Mouse (Mus musculus) embryonic facial prominence, embryonic 14.5 days (tissue): ENCODE measurements at regions not wholly inside any gene's neighbourhood (a gene's known extent, or its start where the extent isn't known, plus 50 kb on each side); places are given as distances from the start of the nearest gene placed in this dataset.

Experiments
- ATAC-seq: fragments of 200-750 bp; cut with Nextera tagmentation; 2 replicates; pipeline ENCODE4 v1.8.0; 2017; ENCODE audit warnings: low read depth, moderate number of reproducible peaks, moderate TSS enrichment
- DNase-seq: peaks from one replicate; pipeline ENCODE4 v3.0.0-alpha.2; 2015; ENCODE audit warnings: low spot score
- H3K27ac ChIP-seq: fragments of 300-500 bp; sonication (generic); replicated peaks from 2 replicates; pipeline ENCODE4 v1.5.1; 2014; ENCODE audit warnings: low read depth, mild to moderate bottlenecking, low read length, moderate library complexity
- H3K27me3 ChIP-seq: fragments of 300-500 bp; sonication (generic); replicated peaks from 2 replicates; pipeline ENCODE4 v1.6.1; 2014; ENCODE audit warnings: low read length; ENCODE audit not compliant: control insufficient read depth, insufficient read depth
- H3K36me3 ChIP-seq: fragments of 300-500 bp; sonication (generic); 2 replicates; pipeline ENCODE4 v1.6.1; 2014; ENCODE audit warnings: low read length, mixed read lengths; ENCODE audit not compliant: control insufficient read depth, insufficient read depth
- H3K4me1 ChIP-seq: fragments of 300-500 bp; sonication (generic); 2 replicates; pipeline ENCODE4 v1.6.1; 2014; ENCODE audit warnings: antibody characterized with exemption, low read length; ENCODE audit not compliant: control insufficient read depth, insufficient read depth
- H3K4me2 ChIP-seq: fragments of 300-500 bp; sonication (generic); 2 replicates; pipeline ENCODE4 v1.6.1; 2014; ENCODE audit warnings: low read depth, mild to moderate bottlenecking, low read length, moderate library complexity, mixed read lengths
- H3K4me3 ChIP-seq: fragments of 300-500 bp; sonication (generic); 2 replicates; pipeline ENCODE4 v1.5.1; 2014; ENCODE audit warnings: low read depth, mild to moderate bottlenecking, low read length
- H3K9ac ChIP-seq: fragments of 300-500 bp; sonication (generic); 2 replicates; pipeline ENCODE4 v1.6.1; 2014; ENCODE audit warnings: low read depth, mild to moderate bottlenecking, low read length, moderate library complexity, mixed read lengths
- H3K9me3 ChIP-seq: fragments of 300-500 bp; sonication (generic); 2 replicates; pipeline ENCODE4 v1.6.1; 2016; ENCODE audit warnings: low read length; ENCODE audit not compliant: control insufficient read depth
- WGBS: fragments of 180-500 bp; shearing (Covaris S2); extraction: QIAGEN DNeasy Blood & Tissue Kit; methylation state at CpG from one replicate; pipeline ENCODE4 v1.1.7; 2014; 5-methylcytosine and 5-hydroxymethylcytosine counted together

DNA sequence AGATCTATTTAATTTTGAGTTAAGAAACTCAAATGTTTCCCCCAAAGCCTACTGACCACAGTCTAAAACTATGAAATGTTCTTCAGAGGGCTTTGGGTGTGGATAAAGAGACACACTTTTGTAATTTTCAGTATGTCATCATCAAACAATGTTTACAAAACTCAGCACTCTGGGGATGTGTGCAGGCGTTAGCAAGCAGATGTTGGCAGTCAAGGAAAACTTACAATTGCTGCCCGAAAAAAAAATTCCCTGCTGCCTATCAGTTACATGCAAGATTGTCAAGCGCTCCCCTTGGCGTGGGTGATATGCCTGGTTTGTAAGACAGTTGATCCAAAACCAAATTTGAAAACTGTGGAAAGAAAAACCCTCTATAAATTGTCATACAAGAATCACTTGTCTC lies 154.6 kb upstream of the Fn1 start:
- ATAC-seq (no peak), DNase-seq (peak; percentile 83)
- Histone ChIP-seq H3K27ac (no peak overlapping the region; the same call in 1 of the 2 replicates), H3K4me3 (no peak overlapping the region), H3K9ac (no peak overlapping the region), H3K36me3 (no peaks in the 10 kb centered on the region), H3K27me3 (no peaks in the 10 kb centered on the region), H3K4me2 (no peak overlapping the region), H3K9me3 (no peaks in the 10 kb centered on the region), H3K4me1 (peaks cover 16% of the 10 kb centered on the region)
- WGBS = 20% methylated on average over 4 of the region's 4 CpGs

DNA sequence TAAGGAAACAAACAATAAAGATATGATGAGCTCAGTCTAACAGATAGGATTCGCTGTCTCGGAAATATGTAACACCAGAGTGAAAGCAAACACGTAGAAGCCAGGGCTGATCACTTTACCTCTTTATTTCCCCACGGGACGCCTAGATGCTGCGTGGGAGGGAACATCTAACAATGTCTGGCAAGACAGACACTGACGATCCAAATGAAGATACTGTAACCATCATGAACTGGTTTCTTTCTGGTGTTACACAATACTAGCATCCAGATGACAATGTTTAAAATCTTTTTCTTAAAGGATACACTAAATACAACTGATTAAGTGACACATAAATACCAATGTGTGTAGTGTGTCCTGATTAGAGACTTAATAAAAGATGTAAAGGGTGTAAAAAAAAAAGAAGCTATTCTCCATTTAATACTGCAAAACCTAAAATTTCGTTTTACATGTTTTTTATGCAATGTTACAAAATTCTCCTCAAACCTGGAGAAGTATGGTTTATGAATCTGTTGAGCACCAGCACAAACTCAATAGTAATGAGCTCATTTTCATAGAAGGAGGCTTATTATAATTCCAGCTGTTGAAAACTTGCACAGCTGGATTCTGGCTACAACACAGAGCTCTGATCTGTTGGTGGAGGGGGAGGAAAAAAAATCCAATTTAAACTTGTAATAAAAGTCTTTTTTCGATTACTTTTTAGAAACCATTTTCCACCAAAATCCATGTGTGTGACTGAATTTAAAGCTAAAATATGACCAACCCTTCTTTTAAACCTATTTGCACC lies 148.5 kb upstream of the Fn1 start:
- no peak overlapping the region for H3K4me2 ChIP-seq
- H3K9me3 ChIP-seq = no peaks in the 10 kb centered on the region
- no peak overlapping the region for H3K9ac ChIP-seq
- 46% methylated on average over 9 of the region's 9 CpGs for WGBS
- no peaks in the 10 kb centered on the region for H3K36me3 ChIP-seq
- DNase-seq (peak; percentile 42), ATAC-seq (no peak)
- H3K27ac ChIP-seq = no peak overlapping the region
- H3K27me3 ChIP-seq = no peaks in the 10 kb centered on the region
- H3K4me3 ChIP-seq = no peak overlapping the region
- peaks cover 3% of the 10 kb centered on the region; the same call in 1 of the 2 replicates for H3K4me1 ChIP-seq

GRCm38 (mm10) chr1:71800581-71800980 lies 147.6 kb upstream of the Fn1 start:
- Histone ChIP-seq H3K4me2 (no peak overlapping the region), H3K27me3 (no peaks in the 10 kb centered on the region), H3K9me3 (no peaks in the 10 kb centered on the region), H3K4me3 (no peak overlapping the region), H3K4me1 (peaks cover 3% of the 10 kb centered on the region; the same call in 1 of the 2 replicates), H3K36me3 (no peaks in the 10 kb centered on the region), H3K27ac (no peak overlapping the region), H3K9ac (no peak overlapping the region)
- no peak for ATAC-seq
- DNase-seq = peak; percentile 68
- 36% methylated on average over 2 of the region's 2 CpGs for WGBS

- WGBS = 73% methylated on average over 9 of the region's 9 CpGs
- DNase-seq = no peak
- Histone ChIP-seq H3K9me3 (no peaks in the 10 kb centered on the region), H3K4me2 (no peak overlapping the region), H3K9ac (no peak overlapping the region), H3K4me3 (no peak overlapping the region), H3K27me3 (no peaks in the 10 kb centered on the region), H3K4me1 (peaks cover 3% of the 10 kb centered on the region; the same call in 1 of the 2 replicates), H3K27ac (no peak overlapping the region), H3K36me3 (no peaks in the 10 kb centered on the region)
- no peak for ATAC-seq
Observed at GRCm38 (mm10) chr1:71798636-71799035, 145.6 kb upstream of the Fn1 start.

- H3K4me3 ChIP-seq = no peak overlapping the region
- no peak for ATAC-seq
- H3K4me1 ChIP-seq = peaks cover 3% of the 10 kb centered on the region; the same call in 1 of the 2 replicates
- WGBS = 33% methylated on average over 1 of the region's 1 CpGs
- H3K27me3 ChIP-seq = no peaks in the 10 kb centered on the region
- H3K36me3 ChIP-seq = no peaks in the 10 kb centered on the region
- no peaks in the 10 kb centered on the region for H3K9me3 ChIP-seq
- peak; percentile 48 for DNase-seq
- no peak overlapping the region for H3K9ac ChIP-seq
- no peak overlapping the region for H3K27ac ChIP-seq
- no peak overlapping the region for H3K4me2 ChIP-seq
Observed at GRCm38 (mm10) chr1:71788408-71788807, 135.4 kb upstream of the Fn1 start.

GRCm38 (mm10) chr1:71784880-71785279 lies 131.9 kb upstream of the Fn1 start:
- 78% methylated on average over 2 of the region's 2 CpGs for whole genome bisulfite sequencing
- DNase-seq (no peak), ATAC-seq (no peak)
- Histone ChIP-seq H3K4me1 (peaks cover 3% of the 10 kb centered on the region; the same call in 1 of the 2 replicates), H3K9ac (no peak overlapping the region), H3K27me3 (no peaks in the 10 kb centered on the region), H3K4me2 (no peak overlapping the region), H3K27ac (no peak overlapping the region), H3K9me3 (no peaks in the 10 kb centered on the region), H3K36me3 (no peaks in the 10 kb centered on the region), H3K4me3 (no peak overlapping the region)

DNA sequence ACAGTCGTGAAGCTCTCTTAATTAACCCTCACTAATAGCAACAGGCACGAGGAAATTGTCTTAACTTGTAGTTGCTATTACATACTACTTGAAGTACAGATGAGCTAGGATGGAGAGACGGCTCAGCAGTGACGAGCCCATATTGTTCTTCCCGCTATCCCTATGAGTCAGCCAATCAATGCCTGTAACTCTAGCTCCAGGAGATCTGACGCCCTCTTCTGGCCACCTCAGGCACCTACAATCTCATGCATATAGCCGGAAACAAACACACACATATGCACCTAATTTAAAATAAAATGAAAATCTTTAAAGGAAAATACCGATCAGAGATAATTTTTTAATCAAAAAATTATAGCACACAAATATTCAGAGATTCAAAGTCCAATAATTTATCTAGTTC lies 125.3 kb upstream of the Fn1 start:
- H3K9me3 ChIP-seq = no peaks in the 10 kb centered on the region
- no peak overlapping the region for H3K27ac ChIP-seq
- H3K36me3 ChIP-seq = no peaks in the 10 kb centered on the region
- H3K27me3 ChIP-seq = no peaks in the 10 kb centered on the region
- ATAC-seq (no peak), DNase-seq (no peak)
- H3K4me1 ChIP-seq = peaks cover 4% of the 10 kb centered on the region; the same call in 1 of the 2 replicates
- no peak overlapping the region for H3K9ac ChIP-seq
- no peak overlapping the region for H3K4me3 ChIP-seq
- 87% methylated on average over 8 of the region's 8 CpGs for WGBS
- H3K4me2 ChIP-seq = no peak overlapping the region

DNA sequence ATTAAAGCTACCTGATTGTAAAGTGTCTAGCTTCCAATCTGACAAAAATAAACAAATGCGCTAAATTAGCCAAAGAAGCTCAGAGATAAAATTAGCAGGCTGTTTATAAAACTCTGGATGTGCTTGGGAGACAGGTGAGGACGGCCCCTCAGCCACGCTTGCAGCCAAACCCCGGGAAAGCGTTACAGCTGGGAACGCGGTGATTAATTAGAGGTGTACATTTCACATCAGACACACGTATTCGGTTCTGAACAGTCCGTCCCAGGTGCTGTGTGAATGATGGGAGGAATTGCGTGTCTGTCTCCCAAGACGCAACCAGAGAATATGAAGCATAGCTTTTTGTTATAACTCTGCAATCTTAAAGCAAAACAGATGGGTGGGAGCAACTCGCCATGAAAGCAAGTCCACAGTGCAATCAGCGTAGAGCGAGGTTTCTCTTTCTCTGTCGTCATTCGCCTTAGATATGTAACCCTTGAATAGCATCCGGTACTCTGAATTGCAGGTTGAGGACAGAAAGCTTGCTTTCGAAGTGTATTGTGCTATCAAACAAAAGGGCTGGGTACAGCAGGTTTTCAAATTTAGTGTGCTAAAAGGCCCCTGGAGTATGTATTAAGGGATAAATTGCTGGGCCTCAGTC lies 123.0 kb upstream of the Fn1 start:
- Histone ChIP-seq H3K9ac (peak overlapping the region; percentile 45; the same call in 1 of the 2 replicates), H3K27ac (no peak overlapping the region; the same call in 1 of the 2 replicates), H3K4me1 (peaks cover 6% of the 10 kb centered on the region; the same call in 1 of the 2 replicates), H3K9me3 (no peaks in the 10 kb centered on the region), H3K4me3 (peak overlapping the region; percentile 25), H3K4me2 (peak overlapping the region; percentile 53), H3K27me3 (no peaks in the 10 kb centered on the region), H3K36me3 (no peaks in the 10 kb centered on the region)
- peak; percentile 64 for DNase-seq
- ATAC-seq = peak; percentile 79; the same call in 1 of the 2 replicates
- 37% methylated on average over 19 of the region's 19 CpGs for WGBS
